Mouse (Mus musculus) kidney, embryonic 14.5 days (tissue): Measurements from ENCODE around the gene Rab3il1. TPM values are rescaled to one million over a fixed set of nuclear protein-coding genes. Genes with fewer than 3 reads are reported as not detected.

Experiments used
- ATAC-seq: fragments of 200-750 bp; cut with Nextera tagmentation; 2 replicates; pipeline ENCODE4 v1.8.0; 2017; ENCODE audit warnings: moderate number of reproducible peaks, mild to moderate bottlenecking, moderate TSS enrichment, moderate library complexity; ENCODE audit not compliant: low FRiP score, low TSS enrichment
- H3K27ac ChIP-seq: fragments of 300-500 bp; sonication (generic); 2 replicates; pipeline ENCODE4 v1.5.1; 2014; ENCODE audit warnings: low read depth, mild to moderate bottlenecking, low read length, moderate library complexity, mixed read lengths
- H3K27me3 ChIP-seq: fragments of 300-500 bp; sonication (generic); 2 replicates; pipeline ENCODE4 v1.6.1; 2014; ENCODE audit warnings: mild to moderate bottlenecking, low read length; ENCODE audit not compliant: control insufficient read depth, insufficient read depth
- H3K36me3 ChIP-seq: fragments of 300-500 bp; sonication (generic); 2 replicates; pipeline ENCODE4 v1.6.1; 2014; ENCODE audit warnings: low read length, mixed read lengths; ENCODE audit not compliant: control insufficient read depth, insufficient read depth
- H3K4me1 ChIP-seq: fragments of 300-500 bp; sonication (generic); 2 replicates; pipeline ENCODE4 v1.6.1; 2014; ENCODE audit warnings: low read length, mixed read lengths; ENCODE audit not compliant: control insufficient read depth, insufficient read depth
- H3K4me2 ChIP-seq: fragments of 300-500 bp; sonication (generic); replicated peaks from 2 replicates; pipeline ENCODE4 v1.6.1; 2014; ENCODE audit warnings: low read depth, mild to moderate bottlenecking, low read length
- H3K4me3 ChIP-seq: fragments of 300-500 bp; sonication (generic); 2 replicates; pipeline ENCODE4 v1.5.1; 2014; ENCODE audit warnings: mild to moderate bottlenecking, low read length
- H3K9ac ChIP-seq: fragments of 300-500 bp; sonication (generic); 2 replicates; pipeline ENCODE4 v1.6.1; 2014; ENCODE audit warnings: low read depth, mild to moderate bottlenecking, low read length, moderate library complexity
- H3K9me3 ChIP-seq: fragments of 300-500 bp; sonication (generic); 2 replicates; pipeline ENCODE4 v1.6.1; 2016; ENCODE audit warnings: low read length; ENCODE audit not compliant: control insufficient read depth
- WGBS: fragments of 180-500 bp; shearing (Covaris S2); extraction: QIAGEN DNeasy Blood & Tissue Kit; methylation state at CpG from one replicate; pipeline ENCODE4 v1.1.7; 2014; 5-methylcytosine and 5-hydroxymethylcytosine counted together
- polyA plus RNA-seq: library from polyadenylated mRNA; unstranded; fragments of >200 nt; fragmentation: Nextera tagmentation; extraction: Ambion mirVana; gene quantifications from 2 replicates; pipeline ENCODE4 v1.2.1, GENCODE M21; 2014

Rab3il1 gene
- polyA plus RNA-seq, 1 experiment from 2014 or later: 20.3 TPM

GRCm38 (mm10) chr19:10016151-10016550 lies 14.7 kb downstream of the Rab3il1 start:
- H3K27ac ChIP-seq: no peak overlapping the region
- peaks cover 32% of the 10 kb centered on the region for H3K4me1 ChIP-seq
- H3K4me2 ChIP-seq: no peak overlapping the region
- no peak overlapping the region for H3K9ac ChIP-seq
- H3K4me3 ChIP-seq: no peak overlapping the region
- no peak for ATAC-seq
- no peaks in the 10 kb centered on the region for H3K9me3 ChIP-seq
- 85% methylated on average over 4 of the region's 4 CpGs for WGBS
- no peaks in the 10 kb centered on the region for H3K36me3 ChIP-seq
- H3K27me3 ChIP-seq: no peaks in the 10 kb centered on the region

- H3K4me2 ChIP-seq: peak overlapping the region; percentile 91
- H3K36me3 ChIP-seq: no peaks in the 10 kb centered on the region
- no peaks in the 10 kb centered on the region for H3K9me3 ChIP-seq
- ATAC-seq: peak; percentile 96
- peak overlapping the region; percentile 44 for H3K4me3 ChIP-seq
- WGBS: 6% methylated on average over 40 of the region's 44 CpGs
- peaks cover 34% of the 10 kb centered on the region for H3K4me1 ChIP-seq
- no peaks in the 10 kb centered on the region for H3K27me3 ChIP-seq
- H3K27ac ChIP-seq: no peak overlapping the region
- peak overlapping the region; percentile 60 for H3K9ac ChIP-seq
Observed at GRCm38 (mm10) chr19:10017637-10018526, 16.4 kb downstream of the Rab3il1 start.

- no peak overlapping the region for H3K27ac ChIP-seq
- peak overlapping the region; percentile 91 for H3K4me2 ChIP-seq
- ATAC-seq: peak; percentile 37; the same call in 1 of the 2 replicates
- H3K36me3 ChIP-seq: no peaks in the 10 kb centered on the region
- peak overlapping the region; percentile 60 for H3K9ac ChIP-seq
- H3K27me3 ChIP-seq: no peaks in the 10 kb centered on the region
- H3K9me3 ChIP-seq: no peaks in the 10 kb centered on the region
- peaks cover 34% of the 10 kb centered on the region for H3K4me1 ChIP-seq
- H3K4me3 ChIP-seq: peak overlapping the region; percentile 44
- WGBS: 2% methylated on average over 3 of the region's 3 CpGs
Observed at GRCm38 (mm10) chr19:10018527-10018818, 17.0 kb downstream of the Rab3il1 start.

GRCm38 (mm10) chr19:10019214-10019760 lies 17.8 kb downstream of the Rab3il1 start:
- no peak for ATAC-seq
- Histone ChIP-seq H3K4me1 (peaks cover 34% of the 10 kb centered on the region), H3K4me3 (peak overlapping the region; percentile 44), H3K9me3 (no peaks in the 10 kb centered on the region), H3K4me2 (peak overlapping the region; percentile 91), H3K27me3 (no peaks in the 10 kb centered on the region), H3K9ac (peak overlapping the region; percentile 60; the same call in 1 of the 2 replicates), H3K27ac (no peak overlapping the region), H3K36me3 (no peaks in the 10 kb centered on the region)
- 67% methylated on average over 4 of the region's 4 CpGs for WGBS

GRCm38 (mm10) chr19:10021981-10022380 lies 20.5 kb downstream of the Rab3il1 start:
- H3K4me1 ChIP-seq: peaks cover 43% of the 10 kb centered on the region
- no peak overlapping the region for H3K4me2 ChIP-seq
- no peaks in the 10 kb centered on the region for H3K9me3 ChIP-seq
- no peaks in the 10 kb centered on the region for H3K36me3 ChIP-seq
- 72% methylated on average over 2 of the region's 2 CpGs for WGBS
- ATAC-seq: no peak
- no peaks in the 10 kb centered on the region for H3K27me3 ChIP-seq
- no peak overlapping the region for H3K27ac ChIP-seq
- H3K4me3 ChIP-seq: no peak overlapping the region
- no peak overlapping the region for H3K9ac ChIP-seq

- Histone ChIP-seq H3K9ac (no peak overlapping the region), H3K27ac (peak overlapping the region; percentile 18; the same call in 1 of the 2 replicates), H3K4me3 (no peak overlapping the region), H3K36me3 (peaks cover 3% of the 10 kb centered on the region; the same call in 1 of the 2 replicates), H3K4me2 (no peak overlapping the region), H3K9me3 (no peaks in the 10 kb centered on the region), H3K27me3 (no peaks in the 10 kb centered on the region), H3K4me1 (peaks cover 41% of the 10 kb centered on the region)
- WGBS: 75% methylated on average over 5 of the region's 5 CpGs
- ATAC-seq: no peak
Observed at GRCm38 (mm10) chr19:10022414-10023303, 21.2 kb downstream of the Rab3il1 start.

GRCm38 (mm10) chr19:10023304-10023758 lies 21.9 kb downstream of the Rab3il1 start:
- H3K27ac ChIP-seq: peak overlapping the region; percentile 18; the same call in 1 of the 2 replicates
- H3K4me1 ChIP-seq: peaks cover 38% of the 10 kb centered on the region
- no peak for ATAC-seq
- H3K36me3 ChIP-seq: peaks cover 6% of the 10 kb centered on the region; the same call in 1 of the 2 replicates
- H3K9me3 ChIP-seq: no peaks in the 10 kb centered on the region
- no peak overlapping the region for H3K4me3 ChIP-seq
- no peak overlapping the region for H3K4me2 ChIP-seq
- WGBS: 61% methylated on average over 9 of the region's 9 CpGs
- H3K27me3 ChIP-seq: no peaks in the 10 kb centered on the region
- no peak overlapping the region for H3K9ac ChIP-seq

GRCm38 (mm10) chr19:10025169-10025875 lies 23.9 kb downstream of the Rab3il1 start:
- peaks cover 27% of the 10 kb centered on the region for H3K4me1 ChIP-seq
- H3K27ac ChIP-seq: peak overlapping the region; percentile 82
- H3K27me3 ChIP-seq: no peaks in the 10 kb centered on the region
- no peak overlapping the region for H3K4me2 ChIP-seq
- peaks cover 6% of the 10 kb centered on the region; the same call in 1 of the 2 replicates for H3K36me3 ChIP-seq
- ATAC-seq: peak; percentile 72
- H3K9ac ChIP-seq: no peak overlapping the region; the same call in 1 of the 2 replicates
- H3K4me3 ChIP-seq: no peak overlapping the region
- no peaks in the 10 kb centered on the region for H3K9me3 ChIP-seq
- 22% methylated on average over 8 of the region's 8 CpGs for WGBS
